Mouse (Mus musculus) layer of hippocampus, adult 11-12 months (tissue): ENCODE results near the gene Gipc1.

ENCODE experiments used
- DNase-seq: peaks from one replicate; pipeline ENCODE4 v3.0.0; 2022; ENCODE audit warnings: low spot score

Gipc1 gene

GRCm38 (mm10) chr8:83680603-83681002, 28.1 kb downstream of the Gipc1 start:
- DNase-seq = no peak

- DNase-seq = no peak
Observed at GRCm38 (mm10) chr8:83681099-83681498, 28.6 kb downstream of the Gipc1 start.

DNA sequence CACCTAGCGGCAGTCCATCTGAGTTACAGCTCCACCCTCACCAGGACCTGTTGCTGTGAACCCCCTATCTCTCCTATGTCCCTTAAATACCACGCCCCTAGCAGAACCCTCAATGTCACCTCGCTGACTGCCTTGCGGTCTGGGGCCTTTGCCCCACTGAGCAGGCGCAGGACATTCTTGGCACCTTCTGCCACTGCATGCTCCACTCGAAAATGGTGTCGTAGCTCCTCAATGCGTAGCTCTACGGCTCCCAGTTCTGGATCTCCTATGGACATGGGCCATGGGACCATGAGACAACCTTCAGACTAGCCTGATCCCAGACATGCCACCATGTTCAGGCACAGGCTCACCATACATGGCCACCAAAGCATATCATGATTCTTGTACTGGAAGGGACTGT, 32.0 kb downstream of the Gipc1 start:
- DNase-seq = no peak

GRCm38 (mm10) chr8:83689264-83689663, 36.8 kb downstream of the Gipc1 start:
- no peak for DNase-seq

- no peak for DNase-seq
Observed at GRCm38 (mm10) chr8:83693609-83694236, 41.2 kb downstream of the Gipc1 start.

DNA sequence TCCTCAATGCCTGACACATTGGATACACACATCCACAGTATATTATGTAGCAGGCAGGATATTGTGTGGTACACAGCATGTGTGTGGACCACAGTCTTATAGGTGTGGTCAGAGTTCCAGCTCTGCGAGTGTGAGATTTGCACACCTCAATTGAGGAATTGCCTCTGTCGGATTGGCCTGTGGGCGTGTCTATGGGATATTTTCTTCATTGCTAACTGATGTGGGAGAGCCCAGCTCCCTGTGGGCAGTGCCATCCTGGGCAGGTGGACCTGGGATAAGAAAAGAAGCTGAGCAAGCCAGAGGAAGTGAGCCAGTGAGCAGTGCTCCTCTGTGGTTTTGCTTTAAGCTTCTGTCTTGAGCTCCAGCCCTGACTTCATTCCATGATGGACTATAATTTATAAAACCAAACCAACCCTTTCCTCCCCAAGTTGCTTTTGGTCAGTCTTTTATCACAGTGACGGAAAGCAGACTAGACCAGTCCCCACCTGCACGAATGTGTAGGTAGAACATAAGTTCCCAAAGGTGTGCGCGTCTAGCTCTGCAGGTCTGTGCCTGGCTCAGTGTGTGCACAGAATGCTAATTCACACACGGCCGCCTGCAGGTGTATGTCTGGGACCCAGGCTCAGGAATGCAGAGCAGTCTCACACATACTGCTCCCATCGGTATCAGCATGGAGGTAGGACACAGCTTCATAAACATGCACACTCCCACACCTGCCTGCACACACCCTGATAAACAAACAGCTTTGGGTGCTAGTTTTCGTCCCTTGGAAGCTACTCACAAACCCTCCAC, 42.1 kb downstream of the Gipc1 start:
- no peak for DNase-seq

DNA sequence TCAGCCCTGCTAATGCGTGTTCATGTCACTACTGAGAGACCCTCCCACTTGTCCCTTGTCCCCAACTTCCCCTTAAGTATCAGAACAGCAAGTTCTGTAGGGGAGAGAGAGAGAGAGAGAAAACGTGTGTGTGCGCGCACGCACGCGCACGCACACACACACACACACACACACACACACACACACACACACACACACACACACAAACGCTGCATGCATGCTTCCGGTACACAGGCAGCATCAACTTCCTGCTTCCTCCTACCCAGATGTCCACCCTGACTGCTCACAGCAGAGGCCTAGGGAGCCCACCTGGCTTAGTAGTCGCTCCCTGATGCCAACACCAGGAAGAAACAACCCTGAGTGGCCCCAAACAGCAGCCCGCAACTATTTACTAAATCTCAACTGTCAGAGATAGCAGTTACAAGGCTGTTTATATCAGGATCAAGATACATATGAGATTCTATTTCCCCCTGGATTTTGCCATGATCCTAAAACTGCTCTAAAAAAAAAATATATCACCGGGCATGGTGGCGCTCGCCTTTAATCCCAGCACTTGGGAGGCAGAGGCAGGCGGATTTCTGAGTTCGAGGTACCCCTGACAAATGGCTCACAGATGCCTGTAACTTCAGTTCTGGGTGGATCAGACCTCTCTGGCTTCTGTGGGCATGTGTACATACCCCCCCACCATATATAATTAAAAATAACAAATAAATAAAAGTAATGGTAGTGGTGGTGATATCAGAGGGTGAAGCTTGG, 43.1 kb downstream of the Gipc1 start:
- no peak for DNase-seq

DNA sequence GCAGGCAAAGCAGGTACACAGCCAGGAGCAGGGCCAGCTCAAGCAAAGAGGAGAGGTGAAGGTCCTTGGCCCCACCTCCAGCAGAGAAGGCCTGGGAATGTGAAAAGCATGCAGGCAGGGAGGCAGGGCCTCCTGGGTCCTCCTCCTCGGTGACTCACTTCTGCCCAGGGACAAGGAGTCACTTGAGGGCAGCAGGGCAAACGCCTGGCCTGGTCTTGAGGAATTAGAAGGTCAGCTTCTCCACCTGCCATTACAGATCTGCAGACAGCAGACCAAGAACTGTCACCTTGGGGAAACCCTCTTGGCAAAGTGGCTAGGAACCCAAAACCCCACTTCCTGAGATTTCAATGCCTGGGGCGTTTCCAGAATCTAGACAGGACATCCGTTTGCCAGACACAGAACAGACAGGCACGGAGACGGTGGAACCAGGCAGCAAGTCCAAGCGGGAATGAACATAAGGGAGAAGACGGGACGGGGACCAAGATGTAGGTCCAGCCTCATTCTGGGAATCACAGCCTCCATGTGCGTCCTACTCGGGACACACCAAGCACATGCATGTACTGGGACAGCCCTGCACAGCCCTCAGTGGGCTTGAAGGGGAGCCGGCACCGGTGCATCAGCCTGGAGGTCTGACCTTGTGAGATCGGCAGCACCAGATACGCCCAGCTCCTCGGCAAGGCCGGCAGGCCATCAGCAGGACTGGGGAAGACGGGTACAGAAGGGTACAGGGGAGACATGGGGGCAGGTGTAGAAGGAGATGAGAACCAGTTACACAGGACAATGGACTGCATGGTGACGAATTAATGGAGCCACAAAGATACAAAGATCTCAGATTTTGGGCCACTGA, 45.1 kb downstream of the Gipc1 start:
- DNase-seq = no peak

DNA sequence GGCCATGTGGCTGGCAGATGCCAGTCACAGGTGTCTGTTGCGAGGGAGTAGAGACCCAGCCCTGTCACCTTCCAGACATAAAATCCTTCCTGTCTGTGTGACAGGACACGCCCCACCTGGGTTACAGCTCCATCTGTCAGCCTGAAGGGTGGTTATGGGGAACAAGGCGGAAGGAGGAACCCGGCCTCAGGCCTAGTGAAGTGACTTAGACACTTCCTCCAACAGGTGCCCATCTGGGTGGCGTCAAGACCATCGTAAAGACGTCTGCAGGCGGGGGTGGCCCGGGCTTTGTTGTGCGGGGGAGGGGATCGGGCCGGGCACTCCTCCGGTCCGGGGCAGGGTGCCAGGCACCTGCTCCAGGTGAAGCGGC, 45.8 kb downstream of the Gipc1 start:
- DNase-seq = no peak

DNA sequence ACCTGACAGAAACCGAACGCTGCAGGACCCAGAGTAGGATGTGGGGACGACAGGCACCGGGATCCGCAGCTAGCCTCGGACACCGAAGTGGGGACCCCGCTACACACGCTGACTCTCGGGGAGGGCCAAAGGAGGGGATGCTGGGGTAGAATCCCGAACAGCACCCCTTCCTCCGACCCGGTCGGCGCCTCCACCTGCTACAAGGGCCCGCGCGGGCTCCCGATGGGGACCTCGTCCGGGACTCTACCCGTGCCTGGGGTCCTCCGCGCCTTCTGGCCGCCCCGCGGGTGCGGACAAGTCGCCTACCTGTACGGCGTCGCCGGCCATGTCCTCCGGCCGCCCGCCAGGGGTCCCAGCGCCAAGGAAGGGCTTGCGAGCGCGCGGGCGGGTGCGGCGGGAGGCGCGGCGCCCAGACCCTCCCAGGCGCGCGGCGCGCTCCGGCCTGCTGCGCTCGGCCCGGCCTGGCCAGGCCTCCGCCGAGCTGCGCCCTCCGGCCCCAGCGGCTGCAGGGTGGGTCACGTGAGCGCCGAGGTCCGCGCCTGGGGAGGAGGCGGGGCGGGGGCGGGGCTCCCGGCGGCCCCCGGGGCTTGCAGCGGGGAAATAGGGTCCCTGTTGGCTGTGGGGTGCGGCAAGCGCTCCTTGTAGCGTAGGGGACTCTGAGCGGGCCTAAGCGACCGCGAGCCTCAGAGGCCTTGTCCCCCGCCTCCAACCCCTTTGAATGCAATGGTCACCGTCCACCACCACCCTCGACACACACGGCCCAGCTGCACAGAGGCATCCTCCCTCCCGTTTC, 46.4 kb downstream of the Gipc1 start, which contains the start of gene Pkn1:
Gene Pkn1 (minus strand): TSS at position 519 of the 793 bp plus-strand sequence.
- DNase-seq = peak; percentile 62

DNA sequence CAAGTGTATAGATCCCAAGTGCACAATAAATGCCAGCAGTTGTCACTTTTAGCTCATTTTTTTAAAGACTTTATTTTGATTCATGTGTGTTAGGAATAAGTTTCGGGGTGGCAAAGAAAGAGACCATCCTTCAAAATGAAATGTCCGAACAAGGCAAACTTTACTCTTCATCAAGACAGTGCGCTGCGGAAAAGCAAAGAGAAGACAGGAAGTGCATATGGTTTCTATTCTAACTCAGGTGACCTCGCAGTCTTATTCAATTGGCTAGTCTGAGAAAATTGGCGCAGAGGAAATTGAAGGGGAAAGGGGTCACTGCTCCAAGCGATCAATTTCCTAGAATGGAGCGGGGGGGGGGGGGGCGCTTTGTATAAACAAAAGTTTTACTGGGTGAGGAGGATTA, 47.1 kb downstream of the Gipc1 start:
- DNase-seq = no peak

- no peak for DNase-seq
Observed at GRCm38 (mm10) chr8:83700423-83701085, 48.1 kb downstream of the Gipc1 start.

DNA sequence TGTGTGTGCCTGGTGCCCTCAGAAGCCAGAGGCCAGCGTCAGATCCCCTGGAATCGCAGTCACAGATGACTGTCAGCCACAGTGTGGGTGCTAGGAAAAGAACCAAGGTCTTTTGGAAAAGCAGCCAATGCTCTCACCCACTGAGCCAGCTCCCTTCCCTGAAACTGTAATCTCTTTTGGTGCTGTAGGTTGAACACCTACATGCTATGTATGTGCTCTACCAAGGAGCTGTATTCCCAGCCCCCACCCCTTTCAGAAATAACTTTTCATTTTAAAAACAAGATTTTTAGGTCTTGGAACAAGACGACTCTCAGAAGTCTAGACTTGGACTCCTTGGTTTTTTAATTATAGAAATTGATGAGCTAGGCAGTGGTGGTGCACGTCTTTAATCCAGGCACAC, 50.9 kb downstream of the Gipc1 start:
- DNase-seq = no peak

DNA sequence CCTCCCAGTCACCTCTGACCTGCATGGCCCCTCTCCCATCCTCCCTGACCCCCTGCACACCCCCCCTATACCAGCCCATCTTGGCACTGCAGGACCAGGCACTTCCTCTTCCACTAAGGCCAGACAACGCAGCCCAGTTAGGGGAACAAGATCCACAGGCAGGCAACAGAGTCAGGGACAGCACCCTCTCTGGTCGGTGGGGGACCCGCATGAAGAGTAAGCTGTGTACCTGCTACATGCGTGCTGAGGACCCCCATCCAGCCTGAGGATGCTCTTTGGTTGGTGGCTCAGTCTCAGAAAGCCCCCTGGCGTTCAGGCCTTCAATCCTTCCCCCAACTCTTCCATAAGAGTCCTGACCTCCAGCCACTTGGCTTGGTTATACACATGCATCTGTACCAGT, 53.9 kb downstream of the Gipc1 start:
- no peak for DNase-seq

DNA sequence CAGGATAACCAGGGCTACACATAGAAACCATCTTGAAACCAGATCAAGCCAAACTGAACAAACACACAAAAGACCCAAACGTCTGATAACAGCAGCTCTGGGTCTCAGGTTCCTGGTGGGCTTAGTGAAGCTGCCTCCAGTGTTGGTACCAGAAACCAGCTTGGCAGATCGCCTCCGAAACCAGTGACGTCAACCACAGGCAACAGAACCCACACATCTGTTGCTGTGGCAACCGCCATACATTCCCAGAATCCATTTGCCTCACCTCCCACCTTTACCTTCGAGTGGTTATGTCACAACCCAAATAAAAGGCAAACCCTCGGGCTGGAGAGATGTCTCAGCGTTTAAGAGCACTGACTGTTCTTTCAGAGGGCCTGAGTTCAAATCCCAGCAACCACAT, 55.1 kb downstream of the Gipc1 start:
- DNase-seq = no peak
